Mouse (Mus musculus): ENCODE results near the gene Smyd3. TPM values are rescaled to one million over a fixed set of nuclear protein-coding genes. Genes with fewer than 3 reads are reported as not detected.

The Smyd3 gene
- polyA plus RNA-seq, 1 experiment: 2.0 TPM

DNA sequence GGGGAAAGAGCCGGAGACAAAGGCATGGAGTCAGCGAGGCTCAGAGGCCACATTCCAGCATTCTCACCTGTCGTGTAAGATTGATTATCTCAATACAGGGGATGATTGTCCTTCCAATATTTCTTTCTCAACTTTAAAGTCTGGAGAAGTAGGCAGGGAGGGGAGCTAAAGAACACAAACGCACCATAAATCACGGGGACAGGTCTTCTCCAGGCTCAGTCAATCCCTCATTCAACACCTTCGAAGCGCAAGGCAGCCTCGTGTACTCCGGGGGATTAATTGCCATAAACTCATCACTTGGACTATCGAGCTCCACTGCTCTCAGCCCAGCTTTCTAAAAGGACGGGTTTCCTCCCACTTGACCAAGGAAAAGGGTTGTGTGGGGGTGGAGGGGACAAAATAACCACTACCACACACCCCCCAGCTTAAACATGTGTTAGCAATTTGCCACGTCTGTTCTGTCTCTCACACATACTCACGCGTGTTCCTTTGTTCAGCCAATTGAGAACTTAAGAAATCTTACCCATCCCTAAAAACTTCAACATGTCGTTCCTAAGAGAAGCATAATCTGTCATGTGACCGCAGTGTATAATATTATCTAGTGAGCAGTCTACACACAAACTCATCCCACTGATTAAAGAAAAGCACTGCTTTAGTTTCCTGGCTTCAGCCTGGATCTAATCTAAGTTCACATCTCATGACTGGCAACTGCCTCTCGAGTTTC lies 43.8 kb downstream of the Smyd3 start:
- 82% methylated on average over 17 of the region's 17 CpGs for WGBS
- no peak for DNase-seq (ENCODE audit: low read depth, low spot score)

DNA sequence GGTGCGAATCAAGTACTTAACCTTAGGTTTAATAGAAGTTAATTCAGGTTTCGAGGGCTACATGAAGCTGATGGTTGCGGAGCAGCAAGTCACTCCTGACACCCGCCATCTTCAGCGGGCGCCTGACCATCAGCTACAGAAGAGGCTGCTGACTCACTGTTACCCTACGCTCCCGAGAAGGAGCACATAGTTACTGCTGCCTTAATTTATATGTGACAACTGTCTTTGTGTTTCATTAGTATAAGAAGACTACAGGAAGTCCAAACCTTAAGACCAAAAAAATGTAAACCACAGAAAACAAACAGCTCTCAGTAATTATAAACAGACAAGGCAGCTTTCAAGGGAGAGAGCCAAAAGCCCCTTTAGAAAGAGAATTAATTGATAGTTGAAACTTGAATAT lies 49.9 kb downstream of the Smyd3 start:
- DNase-seq (ENCODE audit: low read depth, low spot score): no peak
- WGBS: 85% methylated on average over 8 of the region's 8 CpGs

DNA sequence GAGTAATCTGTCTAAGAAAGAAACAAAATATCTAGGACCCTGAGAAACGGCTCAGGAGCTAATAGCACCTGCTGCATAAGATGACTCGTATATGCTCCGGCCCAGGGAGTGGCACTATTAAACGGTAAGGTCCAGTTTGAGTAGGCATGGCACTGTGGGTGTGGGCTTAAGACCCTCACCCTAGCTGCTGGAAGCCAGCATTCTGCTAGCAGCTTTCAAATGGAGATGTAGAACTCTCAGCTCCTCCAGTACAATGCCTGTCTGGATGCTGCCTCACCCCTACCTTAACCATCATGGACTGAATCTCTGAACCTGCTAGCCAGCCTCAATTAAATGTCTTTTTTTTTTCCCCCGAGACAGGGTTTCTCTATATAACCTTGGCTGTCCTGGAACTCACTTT lies 55.5 kb downstream of the Smyd3 start:
- 71% methylated on average over 5 of the region's 5 CpGs for WGBS
- no peak for DNase-seq (ENCODE audit: low read depth, low spot score)

DNA sequence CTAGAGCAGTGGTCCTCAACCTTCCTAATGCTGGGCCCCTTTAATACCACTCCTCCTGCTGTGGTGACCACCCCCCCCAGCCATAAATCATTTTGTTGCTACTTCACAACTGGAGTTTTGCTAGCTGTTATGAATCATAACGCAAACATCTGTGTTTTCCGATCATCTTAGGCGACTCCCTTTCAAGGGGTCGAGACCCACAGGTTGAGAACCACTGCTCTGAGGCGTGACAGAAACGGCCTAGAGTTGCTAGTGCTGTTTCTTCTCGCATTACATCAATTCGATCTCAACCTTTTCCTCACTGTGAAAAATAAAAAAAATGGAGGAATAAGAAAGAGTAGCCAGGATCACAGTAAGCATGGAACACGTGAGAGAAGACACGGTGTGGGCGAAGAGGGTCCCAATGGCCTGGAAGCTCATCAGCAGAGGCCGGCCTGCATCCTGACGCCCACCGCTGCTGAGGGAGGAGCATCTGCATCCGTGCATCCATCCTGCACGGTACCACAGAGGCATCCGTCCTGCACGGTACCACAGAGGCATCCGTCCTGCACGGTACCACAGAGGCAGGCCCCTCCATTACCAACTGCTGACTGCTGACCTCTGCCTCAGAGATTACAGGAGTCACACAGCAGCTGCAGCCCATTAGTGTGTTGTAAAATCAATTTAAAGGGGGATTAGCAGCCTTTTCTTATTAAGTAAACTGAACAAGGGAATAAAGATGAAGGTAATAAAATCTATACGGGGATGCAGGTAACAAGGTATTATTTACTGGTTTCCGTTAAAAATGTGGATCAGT lies 56.6 kb downstream of the Smyd3 start:
- DNase-seq (ENCODE audit: low read depth, low spot score): no peak
- 82% methylated on average over 22 of the region's 22 CpGs for WGBS

DNA sequence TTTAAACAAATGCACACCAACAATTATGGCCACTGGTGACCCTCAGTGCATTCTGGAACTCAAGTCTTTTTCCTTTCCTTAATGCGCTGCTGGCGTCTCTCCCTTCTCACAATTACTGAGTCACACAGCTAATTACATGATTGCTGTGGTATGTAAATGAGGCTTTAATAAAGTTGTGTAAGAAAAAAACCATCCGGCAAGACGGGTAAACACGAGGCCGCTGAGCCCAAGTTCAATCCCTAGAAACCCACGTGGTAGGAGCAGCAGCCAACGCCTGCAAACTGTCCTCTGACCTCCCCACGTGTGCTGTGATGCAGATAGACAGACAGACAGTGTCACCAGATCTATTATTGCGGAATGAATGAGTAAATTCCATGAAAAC lies 58.9 kb downstream of the Smyd3 start:
- 63% methylated on average over 10 of the region's 10 CpGs for WGBS
- DNase-seq (ENCODE audit: low read depth, low spot score): no peak

DNA sequence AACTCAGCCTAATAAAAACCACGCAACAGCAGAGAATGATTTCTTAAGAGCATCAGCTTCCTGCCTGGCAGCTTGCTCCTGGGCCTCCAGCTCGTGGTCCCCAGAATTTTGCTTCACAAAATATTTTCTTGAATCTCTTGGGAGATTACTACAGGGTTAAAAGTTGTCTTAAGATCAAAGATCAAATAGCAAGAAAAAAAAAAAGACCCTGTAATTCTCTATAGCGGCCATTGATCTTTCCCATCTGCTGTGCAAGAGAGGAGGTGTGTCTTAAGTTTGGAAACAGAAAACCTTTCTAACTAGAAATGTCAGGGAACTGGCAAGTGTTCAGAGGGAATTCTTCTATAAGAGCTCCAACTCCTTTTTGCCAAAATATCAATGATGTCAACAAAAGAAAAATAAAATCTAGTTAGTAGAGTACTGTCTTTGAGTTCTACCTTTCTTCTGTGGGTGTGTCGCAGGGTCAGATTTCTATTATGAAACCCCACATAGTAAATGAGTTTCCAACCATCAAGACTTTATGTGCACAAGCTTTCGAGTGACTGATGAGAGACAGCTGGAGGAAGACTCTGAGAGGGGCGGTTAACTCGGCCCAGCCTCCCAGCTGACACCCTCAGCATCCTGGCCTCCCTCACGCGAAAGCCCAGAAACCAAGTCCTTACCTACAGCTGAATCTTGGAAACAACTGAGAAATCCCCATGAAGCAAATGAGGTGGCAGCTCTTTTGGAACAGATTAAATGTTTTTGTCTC lies 59.4 kb downstream of the Smyd3 start:
- 63% methylated on average over 9 of the region's 9 CpGs for WGBS
- no peak for DNase-seq (ENCODE audit: low read depth, low spot score)

DNA sequence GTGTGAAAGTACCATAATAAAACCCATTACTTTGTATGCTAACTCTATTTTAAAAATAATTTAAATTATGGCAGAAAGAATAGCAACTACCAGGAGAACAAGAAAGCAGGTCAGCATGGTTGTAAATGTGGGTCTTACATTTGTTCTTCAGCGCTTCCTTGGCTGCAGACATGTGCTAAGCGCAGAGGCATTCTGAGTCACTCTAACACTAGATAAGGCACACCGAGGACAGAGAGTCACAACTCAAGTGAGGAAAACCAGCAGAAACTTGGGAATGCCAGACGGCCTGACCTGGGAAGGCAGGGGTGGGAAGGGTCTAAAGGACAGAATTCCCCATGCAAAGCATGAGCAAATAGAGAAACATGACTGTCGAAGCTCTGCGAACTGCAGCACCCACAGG lies 63.2 kb downstream of the Smyd3 start:
- 82% methylated on average over 6 of the region's 6 CpGs for WGBS
- no peak for DNase-seq (ENCODE audit: low read depth, low spot score)

DNA sequence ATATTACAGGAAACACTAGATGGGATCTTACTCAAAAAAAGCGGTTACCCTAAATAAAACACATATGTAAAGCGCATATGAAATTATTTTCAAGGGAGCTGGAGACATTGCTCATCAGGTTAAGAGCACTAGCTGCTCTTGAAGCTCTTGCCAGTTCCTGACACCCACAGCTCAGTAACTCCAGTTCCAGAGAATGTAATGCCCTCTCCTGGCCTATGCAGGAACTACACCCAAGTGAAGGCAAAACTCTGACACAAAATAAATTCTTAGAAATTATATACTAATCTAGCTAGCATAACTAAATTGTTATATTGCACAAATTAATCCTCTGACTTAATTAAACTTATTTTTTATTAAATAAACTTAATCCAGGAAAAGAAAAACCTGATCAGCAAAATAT lies 66.6 kb downstream of the Smyd3 start:
- 96% methylated on average over 2 of the region's 2 CpGs for WGBS
- no peak for DNase-seq (ENCODE audit: low read depth, low spot score)

DNA sequence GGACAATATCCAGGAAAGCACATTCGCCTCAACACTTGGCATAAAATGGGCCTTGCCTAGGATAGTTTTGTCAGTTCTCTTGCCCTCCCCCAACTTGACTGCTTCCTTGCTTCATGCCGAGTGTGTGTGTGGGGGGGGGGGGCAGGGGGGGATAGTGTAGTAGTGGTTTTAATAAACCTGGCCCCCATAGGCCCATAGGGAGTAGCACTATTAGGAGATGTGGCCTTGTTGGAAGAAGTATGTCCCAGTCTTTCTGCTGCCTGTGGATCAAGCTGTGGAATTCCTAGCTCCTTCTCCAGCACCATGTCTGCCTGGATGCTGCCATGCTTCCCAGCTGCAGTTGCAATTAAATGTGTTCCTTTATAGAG lies 71.0 kb downstream of the Smyd3 start:
- 49% methylated on average over 2 of the region's 2 CpGs for WGBS
- no peak for DNase-seq (ENCODE audit: low read depth, low spot score)

DNA sequence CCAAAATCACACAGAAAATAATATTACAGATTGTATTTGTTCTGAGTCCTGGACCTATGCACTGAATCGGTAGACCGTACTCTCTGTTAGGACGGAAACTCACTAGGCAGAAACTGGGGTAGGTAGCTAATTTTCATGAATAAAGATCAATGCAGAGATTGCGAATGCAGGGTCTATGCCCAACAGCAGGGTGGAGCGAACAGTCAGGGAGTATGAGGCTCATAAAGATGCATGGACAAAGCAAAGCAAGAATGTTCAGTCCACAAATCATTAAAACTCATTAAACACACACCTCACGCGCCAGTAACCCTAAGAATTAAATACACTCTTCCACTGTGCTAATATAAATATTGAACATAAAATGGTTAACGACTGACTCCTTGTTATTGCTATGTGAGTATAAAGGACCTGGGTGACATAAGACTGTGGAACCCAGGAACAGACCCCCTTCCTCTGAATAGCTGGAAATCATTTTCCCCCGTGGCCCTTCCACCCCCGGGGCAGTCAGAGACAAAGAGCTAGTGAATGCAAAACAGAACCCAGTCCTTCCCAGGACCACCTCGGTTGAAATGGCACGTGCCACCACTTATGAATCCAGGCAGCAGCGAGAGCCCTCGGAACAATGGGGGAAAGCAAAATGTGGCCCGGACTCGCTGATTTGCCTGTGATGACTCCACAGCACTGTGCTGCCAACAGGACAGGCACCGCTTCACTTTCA lies 71.6 kb downstream of the Smyd3 start:
- WGBS: 73% methylated on average over 17 of the region's 17 CpGs
- no peak for DNase-seq (ENCODE audit: low read depth, low spot score)

DNA sequence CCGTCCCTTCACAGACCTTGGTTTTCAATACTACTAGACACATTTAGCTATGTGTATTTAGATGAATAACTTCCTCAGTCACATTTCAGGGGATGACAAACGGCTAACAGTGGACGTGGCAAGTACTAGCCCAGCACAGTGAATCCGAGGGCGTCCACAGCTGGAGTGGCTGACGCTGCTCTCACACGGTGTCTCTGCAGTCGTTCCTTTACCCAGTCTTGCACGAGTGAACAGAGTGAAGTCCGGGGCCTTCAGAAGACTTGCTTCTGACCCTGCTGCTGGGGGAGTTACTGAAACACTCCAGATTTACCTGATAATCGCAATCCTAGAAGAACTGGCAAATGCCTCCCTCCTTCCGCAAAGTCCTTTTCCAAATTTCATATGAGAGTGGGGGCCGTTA lies 74.0 kb downstream of the Smyd3 start:
- WGBS: 89% methylated on average over 13 of the region's 13 CpGs
- no peak for DNase-seq (ENCODE audit: low read depth, low spot score)

DNA sequence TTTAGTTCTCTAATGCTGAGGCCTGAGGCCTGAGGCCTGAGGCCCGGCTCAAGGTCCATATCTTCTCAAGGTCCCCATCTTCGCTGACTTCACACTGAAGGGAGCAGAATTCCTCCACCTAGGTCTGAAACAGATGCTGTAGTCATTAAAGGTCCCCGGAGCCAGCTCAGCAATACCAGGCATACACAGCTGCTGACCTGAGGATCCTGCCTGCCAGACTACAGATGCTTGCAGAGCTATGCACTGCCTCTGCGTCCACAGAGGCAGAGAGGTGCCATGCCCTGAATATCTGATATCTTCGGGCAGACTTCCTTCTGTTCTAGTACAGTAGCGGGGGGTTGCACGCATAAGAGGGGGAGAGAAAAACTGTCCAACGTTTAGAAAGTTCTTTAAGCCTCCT lies 74.4 kb downstream of the Smyd3 start:
- 77% methylated on average over 8 of the region's 8 CpGs for WGBS
- no peak for DNase-seq (ENCODE audit: low read depth, low spot score)

DNA sequence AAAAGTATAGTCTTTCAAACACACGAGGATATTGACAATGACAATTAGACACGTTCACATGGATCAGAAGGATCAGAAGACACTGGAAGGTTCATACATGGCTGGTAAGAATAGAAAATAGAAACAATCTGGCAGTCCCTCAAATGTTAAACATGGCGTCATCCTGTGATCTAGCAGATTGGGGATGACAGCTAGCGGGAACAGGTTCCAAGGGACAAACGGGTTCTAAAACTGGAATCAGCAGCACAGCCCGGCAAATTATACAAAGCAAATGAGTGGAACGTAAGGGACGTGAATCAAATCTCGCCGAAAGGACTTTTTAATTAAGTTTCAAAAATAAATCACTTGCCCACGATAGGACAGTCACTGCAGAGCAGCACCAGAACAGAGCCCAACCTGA lies 81.2 kb downstream of the Smyd3 start:
- 95% methylated on average over 11 of the region's 11 CpGs for WGBS

DNA sequence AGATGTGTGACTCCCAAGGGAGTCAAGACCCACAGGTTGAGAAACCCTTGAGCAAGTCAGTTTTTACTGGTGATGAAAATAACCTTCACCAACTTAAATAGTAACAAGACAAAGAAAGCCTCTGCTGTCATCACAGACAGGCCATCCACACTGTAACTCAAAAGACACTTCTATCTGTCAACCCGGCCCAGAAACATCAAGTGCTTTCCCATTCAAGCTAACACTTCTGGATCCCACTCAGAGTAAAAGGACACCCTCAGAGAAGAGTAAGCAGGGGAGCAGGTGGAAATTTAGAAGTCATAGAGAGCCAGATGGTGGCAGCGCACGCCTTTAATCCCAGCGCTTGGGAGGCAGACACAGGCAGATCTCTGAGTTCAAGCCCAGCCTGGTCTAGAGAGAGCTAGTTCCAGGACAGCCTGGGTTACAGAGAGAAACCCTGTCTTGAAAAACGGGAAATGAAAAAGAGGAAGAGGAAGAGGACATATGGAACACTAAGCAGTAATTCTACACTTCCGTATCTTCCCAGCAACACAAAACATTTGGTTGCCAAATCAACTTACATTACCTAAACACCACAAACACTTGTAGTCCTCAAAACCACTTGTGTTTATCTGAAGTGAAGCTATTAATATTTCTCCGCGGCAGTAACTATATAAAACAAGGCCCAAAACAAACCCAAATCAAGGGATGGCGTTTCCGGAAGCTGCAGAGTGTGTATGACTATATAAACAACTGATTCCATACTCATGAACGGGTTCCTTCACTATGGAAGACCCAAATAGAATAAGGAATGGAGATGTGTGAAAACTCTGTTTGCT lies 83.2 kb downstream of the Smyd3 start:
- WGBS: 82% methylated on average over 11 of the region's 11 CpGs
- DNase-seq (ENCODE audit: low read depth, low spot score): no peak

More for the DNA sequence above, 81.2 kb downstream of the Smyd3 start:
- no peak for DNase-seq (ENCODE audit: low read depth, low spot score)

DNA sequence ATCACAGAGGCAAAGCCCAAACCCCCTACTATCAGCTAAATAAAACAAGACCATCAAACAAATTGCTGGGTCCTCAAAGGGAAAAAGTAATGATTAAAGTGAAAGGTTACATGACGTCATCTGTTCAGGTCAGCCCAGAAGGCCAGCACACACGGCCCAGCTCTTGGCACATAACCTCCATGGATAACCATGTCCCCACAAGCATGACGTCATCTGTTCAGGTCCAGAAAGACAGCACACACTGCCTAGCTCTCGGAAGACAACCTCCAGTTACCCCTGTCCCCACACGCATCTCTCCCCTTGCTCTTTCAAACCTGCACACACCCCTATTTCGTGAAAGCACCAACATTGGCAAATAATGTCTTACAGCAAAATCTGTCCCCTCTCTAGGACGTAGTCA lies 84.0 kb downstream of the Smyd3 start:
- WGBS: 81% methylated on average over 7 of the region's 7 CpGs
- DNase-seq (ENCODE audit: low read depth, low spot score): no peak

DNA sequence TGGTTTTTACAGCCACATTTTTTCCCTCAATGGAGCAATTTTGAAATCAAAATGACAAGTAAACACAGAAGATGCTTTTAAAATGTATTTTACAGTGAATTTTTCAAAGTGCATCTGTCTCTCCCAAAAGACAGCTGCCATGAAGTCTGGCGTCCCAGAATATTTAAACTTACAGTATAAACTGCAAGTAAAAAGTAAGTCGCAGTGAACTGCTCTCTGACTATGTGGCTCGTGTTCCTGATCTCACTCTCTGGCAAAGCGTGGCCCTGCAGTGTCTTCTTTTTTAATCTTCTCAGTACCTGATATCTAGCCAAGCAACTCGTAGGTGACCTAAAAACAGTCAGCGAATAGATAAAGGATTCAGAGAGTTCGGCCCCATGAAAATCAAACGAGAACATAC lies 84.5 kb downstream of the Smyd3 start:
- DNase-seq (ENCODE audit: low read depth, low spot score): no peak
- 83% methylated on average over 8 of the region's 8 CpGs for WGBS

DNA sequence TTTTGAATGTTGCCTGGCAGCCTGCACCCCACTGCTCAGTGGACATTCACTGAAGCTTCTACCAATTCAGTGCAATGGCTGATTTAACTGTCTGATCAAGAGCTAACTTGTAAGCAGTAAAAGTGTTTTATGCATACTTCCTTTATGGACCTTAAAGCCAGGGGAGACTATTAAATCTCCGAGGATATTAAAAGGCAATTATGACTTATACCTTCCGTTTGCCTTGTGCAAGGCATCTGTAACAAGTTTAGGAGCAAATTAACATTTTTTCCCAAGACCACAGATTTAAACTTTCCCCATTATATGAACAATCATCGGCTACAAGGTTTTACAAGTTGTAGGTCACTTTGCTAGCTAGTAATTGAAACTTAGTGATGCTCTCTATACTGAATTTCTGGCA lies 87.8 kb downstream of the Smyd3 start:
- 62% methylated on average over 3 of the region's 3 CpGs for WGBS
- DNase-seq (ENCODE audit: low read depth, low spot score): no peak

DNA sequence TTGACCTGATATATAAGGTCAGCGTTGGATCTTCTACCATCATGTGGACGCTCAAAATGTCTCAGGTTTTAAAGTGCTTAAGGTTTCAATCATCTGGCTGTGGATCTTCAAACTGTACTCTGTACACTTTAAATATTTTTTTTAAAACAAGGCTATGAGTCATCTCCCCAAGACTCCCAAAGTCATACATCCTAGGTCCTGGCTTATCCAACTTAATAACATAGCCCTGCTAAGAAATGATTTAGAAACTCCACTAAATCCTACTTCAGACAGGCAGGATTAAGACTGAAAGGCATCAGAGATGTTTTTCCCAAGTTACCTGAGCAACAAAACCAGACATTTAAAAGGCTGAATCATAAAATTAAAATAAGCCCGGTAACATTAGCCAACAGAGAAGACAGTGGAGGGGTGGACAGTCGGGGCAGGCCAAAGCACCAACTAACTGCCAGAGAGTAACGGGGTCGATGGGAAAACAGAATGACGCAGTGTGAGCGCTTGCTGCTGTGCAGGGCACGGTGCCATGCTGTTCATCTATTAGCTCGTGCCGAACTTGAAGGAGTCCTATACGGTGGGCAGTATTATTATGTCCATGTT lies 92.9 kb downstream of the Smyd3 start:
- 80% methylated on average over 12 of the region's 12 CpGs for WGBS
- DNase-seq (ENCODE audit: low read depth, low spot score): no peak

DNA sequence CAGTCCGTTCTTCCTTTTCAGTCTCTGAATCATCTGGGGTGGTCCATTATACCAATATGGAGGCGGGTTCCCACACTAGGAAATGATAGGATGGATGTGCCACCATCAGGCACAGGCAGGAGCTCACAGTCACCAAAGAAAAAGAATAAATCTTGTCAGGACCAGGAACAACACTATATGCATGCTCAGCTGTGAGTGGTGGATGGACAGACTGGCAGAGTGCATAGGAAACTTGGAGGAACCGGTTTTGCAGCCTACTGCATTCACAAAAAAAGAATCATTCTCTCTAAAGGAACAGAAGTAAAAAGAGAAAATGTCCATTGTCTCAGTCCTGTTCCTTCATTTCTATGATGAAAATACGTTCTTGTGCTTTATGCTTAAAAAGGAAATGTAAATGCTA lies 98.8 kb downstream of the Smyd3 start:
- no peak for DNase-seq (ENCODE audit: low read depth, low spot score)
- 62% methylated on average over 4 of the region's 4 CpGs for WGBS

Data from large intestine, adult 2 months (tissue).